Mouse (Mus musculus): ENCODE results near the gene Cylc1. TPM values are rescaled to one million over a fixed set of nuclear protein-coding genes. Genes with fewer than 3 reads are reported as not detected.

The Cylc1 gene
- not detected in 2 replicates for polyA plus RNA-seq (2015; fragmentation: Nextera tagmentation; extraction: Ambion mirVana)

DNA sequence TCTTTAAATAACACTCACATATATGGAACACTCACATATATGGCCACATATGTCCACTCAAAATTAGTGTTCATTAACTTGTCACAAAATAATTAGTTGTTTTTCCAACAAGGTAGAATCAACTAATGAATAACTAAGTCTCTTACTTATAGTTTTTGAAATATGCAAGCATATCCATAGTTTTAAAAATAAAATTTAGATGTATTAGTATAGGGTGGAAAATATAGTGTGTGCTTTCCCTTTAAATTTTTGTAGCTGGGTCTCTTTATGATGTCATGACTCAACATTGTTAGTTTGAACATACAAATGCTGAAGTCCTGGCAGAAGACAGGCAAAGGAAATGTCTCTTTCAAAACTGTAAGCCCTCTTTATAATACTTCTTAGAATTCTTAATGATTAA lies at the start of gene Cylc1:
Gene Cylc1, plus strand, starts transcription at position 301 of the 400 bp plus-strand sequence.

DNA sequence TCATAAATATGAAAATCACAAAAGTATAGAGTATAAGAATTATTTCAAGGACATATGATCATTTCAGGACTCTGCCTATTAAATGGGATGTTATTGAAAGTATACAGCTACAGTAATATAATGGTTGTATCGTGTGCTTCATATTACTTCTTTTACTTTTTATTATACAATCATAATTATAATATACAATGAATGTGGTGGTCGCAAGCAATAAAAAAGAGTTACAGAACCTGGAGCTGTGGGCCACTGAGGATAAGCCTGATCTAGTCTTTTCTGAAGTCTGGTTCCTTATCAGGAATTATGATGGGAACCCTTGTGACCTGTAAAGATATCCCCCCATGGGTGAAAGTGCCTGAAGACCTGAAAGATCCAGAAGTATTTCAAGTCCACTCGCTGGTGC lies 57.8 kb downstream of the Cylc1 start, which contains the start of gene Gm10112:
Gene Gm10112, plus strand, starts transcription at position 301 of the 400 bp plus-strand sequence.

Other genes with a start within 250 kb of the Cylc1 start
- gene Gm10112, start 57.9 kb downstream of the Cylc1 start, polyA plus RNA-seq (2015; fragmentation: Nextera tagmentation; extraction: Ambion mirVana) = not detected in 2 replicates

All from neural tube, postnatal 0 days (tissue).